Mouse (Mus musculus): ENCODE results near the gene Map4k2. TPM values are rescaled to one million over a fixed set of nuclear protein-coding genes. Genes with fewer than 3 reads are reported as not detected.

The Map4k2 gene
- 3.8 TPM for polyA plus RNA-seq (2014; fragmentation: Illumina TruSeq; extraction: RNeasy Lipid Tissue Mini Kit (QIAGEN cat#74804))

GRCm38 (mm10) chr19:6340524-6341452, at the start of gene Map4k2:
Gene Map4k2 (plus strand): TSS chr19:6341135.

GRCm38 (mm10) chr19:6306137-6306551, 34.8 kb upstream of the Map4k2 start, which contains the start of gene Cdc42bpg:
Gene Cdc42bpg (plus strand): TSS chr19:6306456.

GRCm38 (mm10) chr19:6334673-6335457, 6.1 kb upstream of the Map4k2 start, which contains the start of gene Men1:
Gene Men1 (plus strand): TSS chr19:6334979.

GRCm38 (mm10) chr19:6363411-6364240, 22.7 kb downstream of the Map4k2 start, which contains the start of gene Sf1:
Gene Sf1 (plus strand): TSS chr19:6363690.

GRCm38 (mm10) chr19:6384128-6384527, 43.2 kb downstream of the Map4k2 start, which contains the start of gene Pygm:
Gene Pygm (plus strand): TSS chr19:6384399.

GRCm38 (mm10) chr19:6399285-6400095, 58.6 kb downstream of the Map4k2 start, which contains the start of gene Rasgrp2:
Gene Rasgrp2 (plus strand): TSS chr19:6399340.

Other genes starting within 250 kb of the Map4k2 start
- gene AC131692.1, start 246.7 kb upstream of the Map4k2 start, polyA plus RNA-seq (2014; fragmentation: Illumina TruSeq; extraction: RNeasy Lipid Tissue Mini Kit (QIAGEN cat#74804)): not detected
- not detected for gene Naaladl1, start 235.4 kb upstream of the Map4k2 start, polyA plus RNA-seq (2014; fragmentation: Illumina TruSeq; extraction: RNeasy Lipid Tissue Mini Kit (QIAGEN cat#74804))
- 0.97 TPM for gene Sac3d1, start 222.5 kb upstream of the Map4k2 start, polyA plus RNA-seq (2014; fragmentation: Illumina TruSeq; extraction: RNeasy Lipid Tissue Mini Kit (QIAGEN cat#74804))
- 2.1 TPM for gene Snx15, start 212.8 kb upstream of the Map4k2 start, polyA plus RNA-seq (2014; fragmentation: Illumina TruSeq; extraction: RNeasy Lipid Tissue Mini Kit (QIAGEN cat#74804))
- gene Batf2, start 200.2 kb upstream of the Map4k2 start, polyA plus RNA-seq (2014; fragmentation: Illumina TruSeq; extraction: RNeasy Lipid Tissue Mini Kit (QIAGEN cat#74804)): not detected
- 1.0 TPM for gene Arl2, start 199.6 kb upstream of the Map4k2 start, polyA plus RNA-seq (2014; fragmentation: Illumina TruSeq; extraction: RNeasy Lipid Tissue Mini Kit (QIAGEN cat#74804))
- gene Majin, start 156.7 kb upstream of the Map4k2 start, polyA plus RNA-seq (2014; fragmentation: Illumina TruSeq; extraction: RNeasy Lipid Tissue Mini Kit (QIAGEN cat#74804)): not detected
- not detected for gene Gpha2, start 114.8 kb upstream of the Map4k2 start, polyA plus RNA-seq (2014; fragmentation: Illumina TruSeq; extraction: RNeasy Lipid Tissue Mini Kit (QIAGEN cat#74804))
- gene Ppp2r5b, start 105.3 kb upstream of the Map4k2 start, polyA plus RNA-seq (2014; fragmentation: Illumina TruSeq; extraction: RNeasy Lipid Tissue Mini Kit (QIAGEN cat#74804)): 1.1 TPM
- gene Atg2a, start 99.5 kb upstream of the Map4k2 start, polyA plus RNA-seq (2014; fragmentation: Illumina TruSeq; extraction: RNeasy Lipid Tissue Mini Kit (QIAGEN cat#74804)): not detected
- gene Ehd1, start 64.4 kb upstream of the Map4k2 start, polyA plus RNA-seq (2014; fragmentation: Illumina TruSeq; extraction: RNeasy Lipid Tissue Mini Kit (QIAGEN cat#74804)): 10.2 TPM
- gene Cdc42bpg, start 34.7 kb upstream of the Map4k2 start, polyA plus RNA-seq (2014; fragmentation: Illumina TruSeq; extraction: RNeasy Lipid Tissue Mini Kit (QIAGEN cat#74804)): 1.2 TPM
- 8.8 TPM for gene Men1, start 6.2 kb upstream of the Map4k2 start, polyA plus RNA-seq (2014; fragmentation: Illumina TruSeq; extraction: RNeasy Lipid Tissue Mini Kit (QIAGEN cat#74804))
- gene Sf1, start 22.6 kb downstream of the Map4k2 start, polyA plus RNA-seq (2014; fragmentation: Illumina TruSeq; extraction: RNeasy Lipid Tissue Mini Kit (QIAGEN cat#74804)): 146 TPM
- 9.0 TPM for gene Pygm, start 43.3 kb downstream of the Map4k2 start, polyA plus RNA-seq (2014; fragmentation: Illumina TruSeq; extraction: RNeasy Lipid Tissue Mini Kit (QIAGEN cat#74804))
- 0.83 TPM for gene Rasgrp2, start 58.2 kb downstream of the Map4k2 start, polyA plus RNA-seq (2014; fragmentation: Illumina TruSeq; extraction: RNeasy Lipid Tissue Mini Kit (QIAGEN cat#74804))
- 0.14 TPM for gene Nrxn2, start 77.6 kb downstream of the Map4k2 start, polyA plus RNA-seq (2014; fragmentation: Illumina TruSeq; extraction: RNeasy Lipid Tissue Mini Kit (QIAGEN cat#74804))
- not detected for gene Slc22a12, start 201.9 kb downstream of the Map4k2 start, polyA plus RNA-seq (2014; fragmentation: Illumina TruSeq; extraction: RNeasy Lipid Tissue Mini Kit (QIAGEN cat#74804))